Mouse (Mus musculus) c-Kit-negative CD71-positive TER-119-positive erythroid progenitor cells, embryonic 14.5 days (primary cell): Measurements from ENCODE around the gene Bpifb5.
"Not testable (repeated sequence)": the region's sequence is repeated elsewhere in the genome, so short reads cannot be mapped to it uniquely, and the experiment has no call there.

ENCODE experiments used
- DNase-seq: peaks from one replicate; pipeline ENCODE4 v3.0.0-alpha.2; 2013; ENCODE audit warnings: low read depth, low spot score

Bpifb5 gene

GRCm38 (mm10) chr2:154240771-154241170, 17.2 kb downstream of the Bpifb5 start:
- DNase-seq: no peak

GRCm38 (mm10) chr2:154242726-154243125, 19.2 kb downstream of the Bpifb5 start:
- DNase-seq: not testable (repeated sequence)

GRCm38 (mm10) chr2:154243356-154244036, 20.0 kb downstream of the Bpifb5 start:
- DNase-seq: no peak

- no peak for DNase-seq
Measured at GRCm38 (mm10) chr2:154245322-154245721, 21.8 kb downstream of the Bpifb5 start.

GRCm38 (mm10) chr2:154255254-154255653, 31.7 kb downstream of the Bpifb5 start:
- not testable (repeated sequence) for DNase-seq

GRCm38 (mm10) chr2:154255770-154256169, 32.2 kb downstream of the Bpifb5 start:
- DNase-seq: no peak

GRCm38 (mm10) chr2:154257554-154257953, 34.0 kb downstream of the Bpifb5 start, which contains the start of gene Bpifb9a:
Gene Bpifb9a, plus strand, starts transcription at chr2:154257854.
- DNase-seq: not testable (repeated sequence)

GRCm38 (mm10) chr2:154264397-154264796, 40.9 kb downstream of the Bpifb5 start:
- not testable (repeated sequence) for DNase-seq
